Mouse (Mus musculus) left cerebral cortex, adult 11 months (tissue): ENCODE measurements around the gene Rubcnl.

Source experiments
- DNase-seq: peaks from one replicate; pipeline ENCODE4 v3.0.0; 2022; ENCODE audit warnings: low spot score

Rubcnl gene

DNA sequence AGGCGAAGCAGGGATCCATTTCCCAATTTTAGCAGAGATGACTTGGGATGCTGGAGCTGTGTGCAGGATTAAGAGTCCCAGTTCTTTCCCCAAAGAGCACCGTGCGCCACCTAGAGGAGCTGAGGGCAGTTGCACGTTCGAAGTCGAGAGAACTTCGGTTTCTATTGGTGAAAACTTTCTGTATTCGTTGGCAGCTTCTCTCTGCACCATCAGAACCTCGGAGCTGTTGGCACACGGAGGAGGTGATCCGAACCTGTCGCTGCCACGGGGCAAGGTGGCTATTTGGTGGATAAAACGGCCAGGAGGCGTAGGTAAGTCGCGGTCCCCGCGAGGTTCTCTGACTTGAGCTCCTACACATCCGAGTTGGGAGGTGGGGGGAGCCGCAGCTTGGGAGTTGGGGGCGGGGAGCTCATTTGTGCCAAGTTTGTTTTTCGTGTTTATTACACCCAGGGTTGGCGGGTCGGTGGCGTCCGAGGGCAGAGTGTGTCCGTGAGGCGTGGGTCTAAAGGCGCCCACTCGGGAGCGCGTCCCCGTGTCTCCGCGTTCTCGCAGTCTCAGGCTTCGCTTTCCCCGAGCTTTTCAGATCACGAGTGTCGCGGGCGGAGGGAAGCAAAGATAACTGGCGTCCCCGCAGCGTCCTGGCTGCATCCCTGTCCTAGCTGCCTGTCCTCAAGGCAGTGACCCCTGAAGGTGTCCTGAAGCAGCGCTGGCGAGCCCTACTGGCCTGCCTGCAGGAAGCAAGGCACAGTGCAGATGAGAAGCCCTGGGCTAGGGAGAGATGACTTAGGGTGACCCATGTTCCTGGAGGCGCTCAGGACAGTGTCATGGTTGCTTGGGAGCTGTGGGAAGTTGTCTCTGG lies at the start of gene Rubcnl:
Rubcnl (plus strand) TSS at position 172 of the 859 bp plus-strand sequence.
- DNase-seq: no peak

DNA sequence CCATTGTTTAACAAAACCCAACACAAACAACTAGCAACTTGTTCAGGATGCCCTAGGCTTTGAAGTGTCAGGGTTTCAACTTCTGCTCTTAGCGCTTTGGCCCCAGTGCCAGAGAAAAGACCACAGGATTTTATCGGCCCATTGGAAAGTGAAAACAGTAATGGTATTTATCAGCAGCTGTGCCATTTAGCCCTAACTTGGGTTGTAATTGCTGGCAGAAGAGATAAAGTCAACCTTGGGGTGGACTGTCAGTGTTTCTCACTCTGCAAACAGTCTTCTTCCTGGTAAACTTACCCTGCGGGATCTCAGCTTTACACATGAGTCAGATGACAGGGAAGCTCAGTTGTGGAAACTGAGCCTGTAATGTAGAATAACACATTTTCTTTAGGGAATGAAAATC lies 43.6 kb upstream of the Rubcnl start:
- no peak for DNase-seq

DNA sequence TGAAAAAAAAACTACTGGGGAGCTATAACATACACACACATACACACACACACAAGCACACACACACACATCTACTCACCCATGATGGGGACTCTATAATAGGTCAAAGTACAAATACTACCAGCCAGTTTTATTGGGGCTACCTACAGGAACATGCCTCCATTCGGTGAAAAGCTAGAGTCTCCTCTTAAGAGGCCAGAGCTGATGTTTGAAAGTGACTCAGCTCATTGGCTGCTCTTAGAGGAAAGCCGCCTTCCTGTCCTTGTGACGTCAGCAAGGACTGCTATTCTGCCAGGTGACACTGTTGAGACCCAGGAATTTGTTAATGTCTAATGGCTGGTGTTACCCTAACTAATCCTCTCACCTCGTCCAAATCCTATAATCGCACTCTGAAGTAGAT lies 43.1 kb upstream of the Rubcnl start:
- DNase-seq: no peak

DNA sequence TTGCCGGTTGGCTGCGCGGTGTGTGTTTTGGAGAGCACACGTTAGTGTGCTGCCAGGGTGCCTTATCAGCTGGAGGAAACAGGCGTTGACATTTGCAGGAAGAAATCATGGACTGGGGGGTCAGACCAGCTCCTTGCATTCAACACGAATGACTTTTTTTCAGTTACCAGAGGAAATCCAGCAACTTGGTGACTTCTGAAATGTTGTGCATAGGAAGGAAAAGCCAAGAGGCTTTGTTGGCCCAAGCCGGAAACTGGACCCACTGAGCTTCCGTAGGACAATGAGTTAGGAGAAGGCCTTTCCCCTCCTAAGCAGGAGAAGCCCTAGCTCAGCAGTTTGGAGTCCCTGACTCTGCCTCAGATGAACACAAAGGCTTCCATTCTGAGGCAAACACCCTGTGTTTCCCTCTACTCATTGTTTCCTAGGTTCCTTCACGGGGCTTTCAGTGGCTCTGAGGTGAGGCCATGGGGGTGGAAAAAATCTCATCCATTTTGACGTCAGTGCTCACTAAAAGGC lies 41.6 kb upstream of the Rubcnl start:
- no peak for DNase-seq

DNA sequence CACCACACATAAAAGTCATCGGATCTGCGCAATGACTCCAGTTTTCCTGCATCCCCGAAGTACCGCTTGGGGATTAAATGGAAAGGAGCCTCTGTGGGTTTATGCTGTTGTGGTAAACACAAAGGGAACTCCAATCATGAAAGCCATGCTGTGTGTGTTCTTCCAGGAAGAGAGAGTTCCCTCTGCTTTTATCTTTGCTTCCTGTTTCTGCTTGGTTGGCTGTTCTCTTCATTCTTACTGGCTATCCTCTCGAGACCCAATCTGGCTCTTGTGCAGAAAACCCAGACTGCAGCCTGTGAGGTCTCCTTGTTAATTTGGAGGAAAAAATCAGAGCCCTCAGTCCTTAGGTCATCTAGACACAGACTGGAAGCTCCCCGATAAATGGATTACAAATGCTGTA lies 38.9 kb upstream of the Rubcnl start:
- DNase-seq: no peak

- DNase-seq: no peak
These were observed 34.8 kb upstream of the Rubcnl start for GRCm38 (mm10) chr14:74981016-74981415.

GRCm38 (mm10) chr14:74983079-74983478 lies 32.7 kb upstream of the Rubcnl start:
- no peak for DNase-seq

GRCm38 (mm10) chr14:74984817-74985391 lies 30.9 kb upstream of the Rubcnl start:
- peak; percentile 5 for DNase-seq

DNA sequence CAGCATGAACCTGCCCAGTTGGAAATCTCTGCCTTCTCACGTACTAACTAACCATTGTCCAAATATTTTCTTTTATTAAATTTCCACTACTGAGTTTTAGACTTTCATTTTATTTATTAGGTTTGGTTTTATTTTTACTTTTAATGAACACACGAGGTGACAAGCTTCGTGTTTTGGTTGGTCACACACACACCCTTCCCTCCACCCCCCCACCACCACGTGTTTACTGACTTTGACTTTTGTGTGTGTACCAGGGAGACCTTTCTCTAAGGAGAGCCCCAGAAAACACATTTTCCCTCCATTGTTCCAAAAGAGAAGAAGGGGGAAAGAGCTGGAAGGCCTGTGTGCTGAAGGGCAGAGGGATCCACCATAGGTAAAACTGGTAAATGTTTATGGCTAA lies 30.2 kb upstream of the Rubcnl start:
- no peak for DNase-seq

DNA sequence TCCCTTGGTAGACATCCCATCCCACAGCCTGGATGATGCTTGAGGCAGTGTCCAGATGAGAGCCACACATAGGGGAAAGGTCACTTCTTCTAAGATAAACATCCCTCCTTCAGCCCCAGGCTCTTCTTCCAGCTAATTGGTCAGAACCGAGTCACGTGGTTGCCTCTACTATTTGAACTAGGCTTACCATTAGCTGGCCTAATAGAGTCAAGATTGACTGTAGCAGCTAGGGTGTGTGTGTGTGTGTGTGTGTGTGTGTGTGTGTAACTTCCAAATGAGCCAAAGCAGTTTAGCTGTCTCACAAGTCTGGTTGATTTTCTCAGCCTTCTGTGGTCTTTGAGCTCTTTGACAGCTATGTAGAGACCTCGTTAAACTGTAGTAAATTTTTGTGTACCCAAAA lies 29.3 kb upstream of the Rubcnl start:
- no peak for DNase-seq

DNA sequence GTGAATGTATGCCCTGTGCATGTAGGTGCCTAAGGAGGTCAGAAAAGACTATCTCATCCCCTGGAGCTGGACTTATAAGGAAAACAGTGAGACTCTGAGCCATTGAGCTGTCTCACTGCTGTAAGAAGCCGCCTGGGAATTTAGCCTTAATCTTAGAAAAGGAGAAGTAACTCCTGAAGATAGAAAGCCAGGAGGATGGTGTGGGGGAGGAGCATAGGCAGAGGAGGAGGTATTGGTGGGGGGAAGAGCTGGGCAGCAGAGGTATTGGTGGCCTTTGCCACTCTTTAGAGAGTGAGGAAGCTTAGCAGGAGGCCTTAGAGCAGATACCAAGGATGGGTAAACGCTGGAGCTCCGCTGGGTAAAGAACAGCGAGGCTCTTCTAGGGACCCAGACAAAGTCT lies 26.5 kb upstream of the Rubcnl start:
- DNase-seq: no peak

DNA sequence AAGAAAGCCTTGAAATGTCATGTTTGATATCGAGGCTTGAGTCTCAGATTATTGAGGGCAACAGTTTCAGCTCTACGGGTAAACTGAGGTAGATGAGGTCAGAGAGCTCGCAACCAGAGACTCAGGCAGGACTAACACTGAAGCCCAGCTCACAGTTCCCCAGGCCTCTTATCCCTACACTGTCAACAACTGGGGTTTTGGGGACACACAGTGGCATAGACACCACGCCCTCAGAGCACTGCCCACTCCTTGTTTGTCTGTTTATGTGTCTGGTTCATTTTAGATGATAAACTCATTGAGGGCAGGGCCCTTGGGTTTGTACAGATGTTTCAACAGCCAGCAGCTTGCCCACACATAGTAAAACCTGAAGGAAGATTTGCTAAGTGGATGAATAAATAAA lies 25.9 kb upstream of the Rubcnl start:
- no peak for DNase-seq

GRCm38 (mm10) chr14:74990504-74990903 lies 25.3 kb upstream of the Rubcnl start:
- no peak for DNase-seq

- no peak for DNase-seq
These were observed 19.3 kb upstream of the Rubcnl start for GRCm38 (mm10) chr14:74996556-74996955.

DNA sequence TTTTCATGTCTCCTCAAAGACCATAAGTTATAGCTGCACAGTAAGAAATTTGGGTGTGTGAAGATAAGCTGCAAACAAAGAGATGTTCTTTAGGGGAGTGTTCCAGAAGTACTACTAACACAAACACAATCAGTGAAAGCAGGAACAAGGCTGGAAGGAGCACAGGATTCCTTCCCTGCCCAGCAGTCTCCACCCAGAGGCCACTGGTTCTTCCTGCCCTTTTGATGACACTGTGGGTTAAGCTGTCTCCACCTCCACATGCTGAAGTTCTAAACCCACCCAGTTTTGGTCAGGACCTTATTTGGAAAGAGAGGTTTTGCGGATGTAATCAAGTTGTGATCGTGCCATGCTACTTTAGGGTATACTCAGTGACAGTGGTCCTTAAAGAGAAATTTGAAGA lies 18.8 kb upstream of the Rubcnl start:
- DNase-seq: no peak

DNA sequence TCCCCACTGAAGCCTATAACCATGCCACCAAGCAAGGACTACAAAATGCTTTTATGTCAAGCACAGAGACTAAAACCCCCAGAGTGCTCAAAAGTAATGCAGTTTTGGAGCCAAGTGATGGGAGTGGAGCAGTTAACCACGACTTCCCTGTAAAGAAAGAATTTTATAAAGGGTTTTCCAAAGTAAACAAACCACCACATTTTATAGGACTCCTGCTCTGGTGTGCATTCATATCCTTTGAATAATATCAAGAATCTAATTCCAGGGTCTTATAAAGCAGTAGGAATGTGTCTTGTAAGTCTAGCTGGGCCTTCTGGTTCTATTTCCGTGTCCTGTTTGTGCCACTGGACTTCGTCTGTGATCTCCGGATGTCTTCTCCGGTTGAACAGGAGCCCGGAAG lies 14.5 kb upstream of the Rubcnl start:
- DNase-seq: no peak

- DNase-seq: no peak
These were observed 12.5 kb upstream of the Rubcnl start for GRCm38 (mm10) chr14:75003356-75003755.

- no peak for DNase-seq
These were observed 10.2 kb upstream of the Rubcnl start for GRCm38 (mm10) chr14:75005478-75006199.

DNA sequence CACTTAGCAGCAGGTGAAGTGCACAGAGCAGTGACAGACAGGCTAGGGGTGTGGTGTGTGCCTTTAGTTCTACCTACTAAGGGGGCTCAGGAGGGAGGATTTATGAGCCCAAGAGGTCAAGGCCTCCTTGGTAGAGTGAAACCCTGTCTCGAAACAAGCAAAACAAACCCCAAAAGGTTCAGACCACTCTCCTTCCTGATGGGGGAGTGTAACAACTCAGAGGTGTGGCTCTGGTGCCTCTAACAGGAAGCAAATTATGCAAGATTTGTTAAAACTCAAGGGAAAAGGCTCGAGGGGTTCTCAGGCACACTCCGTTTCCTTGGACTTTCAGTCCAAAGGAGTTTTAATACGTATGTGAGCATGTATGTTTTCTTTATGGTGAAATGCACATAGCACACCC lies 5.5 kb upstream of the Rubcnl start:
- DNase-seq: no peak

GRCm38 (mm10) chr14:75010986-75011655 lies 4.7 kb upstream of the Rubcnl start:
- DNase-seq: no peak

DNA sequence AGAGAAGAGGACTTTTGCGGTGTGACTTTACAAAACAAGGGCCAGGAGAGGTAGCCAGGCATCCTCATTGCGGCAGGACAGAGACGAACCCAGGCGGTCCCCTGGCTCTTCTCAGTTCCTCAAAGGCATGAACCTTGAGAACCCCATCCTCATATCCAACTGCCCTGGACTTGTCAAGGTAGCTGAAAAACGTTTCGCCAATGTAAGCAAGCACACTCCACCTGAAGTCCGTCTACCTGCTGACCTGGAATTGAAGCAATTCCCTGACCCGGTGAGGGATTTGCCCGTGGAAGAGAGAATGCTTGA lies 841 bp downstream of the Rubcnl start:
- DNase-seq: no peak

- DNase-seq: no peak
These were observed 1.4 kb downstream of the Rubcnl start for GRCm38 (mm10) chr14:75017277-75017676.
